Mouse (Mus musculus) embryonic facial prominence, embryonic 14.5 days (tissue): Measurements from ENCODE around the gene Slc6a4. TPM values are rescaled to one million over a fixed set of nuclear protein-coding genes. Genes with fewer than 3 reads are reported as not detected.
A peak's percentile ranks its signal among the peaks of the same experiment; 100 is the strongest.

ENCODE experiments used
- ATAC-seq: fragments of 200-750 bp; cut with Nextera tagmentation; 2 replicates; pipeline ENCODE4 v1.8.0; 2017; ENCODE audit warnings: low read depth, moderate number of reproducible peaks, moderate TSS enrichment
- DNase-seq: peaks from one replicate; pipeline ENCODE4 v3.0.0-alpha.2; 2015; ENCODE audit warnings: low spot score
- H3K27ac ChIP-seq: fragments of 300-500 bp; sonication (generic); replicated peaks from 2 replicates; pipeline ENCODE4 v1.5.1; 2014; ENCODE audit warnings: low read depth, mild to moderate bottlenecking, low read length, moderate library complexity
- H3K27me3 ChIP-seq: fragments of 300-500 bp; sonication (generic); replicated peaks from 2 replicates; pipeline ENCODE4 v1.6.1; 2014; ENCODE audit warnings: low read length; ENCODE audit not compliant: control insufficient read depth, insufficient read depth
- H3K36me3 ChIP-seq: fragments of 300-500 bp; sonication (generic); 2 replicates; pipeline ENCODE4 v1.6.1; 2014; ENCODE audit warnings: low read length, mixed read lengths; ENCODE audit not compliant: control insufficient read depth, insufficient read depth
- H3K4me1 ChIP-seq: fragments of 300-500 bp; sonication (generic); 2 replicates; pipeline ENCODE4 v1.6.1; 2014; ENCODE audit warnings: antibody characterized with exemption, low read length; ENCODE audit not compliant: control insufficient read depth, insufficient read depth
- H3K4me2 ChIP-seq: fragments of 300-500 bp; sonication (generic); 2 replicates; pipeline ENCODE4 v1.6.1; 2014; ENCODE audit warnings: low read depth, mild to moderate bottlenecking, low read length, moderate library complexity, mixed read lengths
- H3K4me3 ChIP-seq: fragments of 300-500 bp; sonication (generic); 2 replicates; pipeline ENCODE4 v1.5.1; 2014; ENCODE audit warnings: low read depth, mild to moderate bottlenecking, low read length
- H3K9ac ChIP-seq: fragments of 300-500 bp; sonication (generic); 2 replicates; pipeline ENCODE4 v1.6.1; 2014; ENCODE audit warnings: low read depth, mild to moderate bottlenecking, low read length, moderate library complexity, mixed read lengths
- H3K9me3 ChIP-seq: fragments of 300-500 bp; sonication (generic); 2 replicates; pipeline ENCODE4 v1.6.1; 2016; ENCODE audit warnings: low read length; ENCODE audit not compliant: control insufficient read depth
- WGBS: fragments of 180-500 bp; shearing (Covaris S2); extraction: QIAGEN DNeasy Blood & Tissue Kit; methylation state at CpG from one replicate; pipeline ENCODE4 v1.1.7; 2014; 5-methylcytosine and 5-hydroxymethylcytosine counted together
- microRNA counts: library from miRNA; unstranded; fragments of <30 nt; microRNA quantifications from one replicate; lab custom pipeline; 2017
- microRNA-seq: library from miRNA; unstranded; fragments of <30 nt; microRNA quantifications from one replicate; pipeline ENCODE4, GENCODE M21; 2016; ENCODE audit warnings: borderline number of aligned reads
- polyA plus RNA-seq: library from polyadenylated mRNA; unstranded; fragments of >200 nt; fragmentation: Nextera tagmentation; extraction: Ambion mirVana; gene quantifications from 2 replicates; pipeline ENCODE4 v1.2.1, GENCODE M21; 2014

Gene Slc6a4
- polyA plus RNA-seq, 1 experiment from 2014 or later, result 2.2 TPM

- ATAC-seq (peak; percentile 99), DNase-seq (peak; percentile 98)
- peak within 1 kb of the TSS; percentile 89 for H3K9ac ChIP-seq
- H3K4me3 ChIP-seq, result peak within 1 kb of the TSS; percentile 86
- WGBS, result 4% methylated on average over 48 of the region's 48 CpGs
- H3K36me3 ChIP-seq, result peaks cover 23% of the 10 kb centered on the region; the same call in 1 of the 2 replicates
- no peaks in the 10 kb centered on the region for H3K9me3 ChIP-seq
- H3K4me2 ChIP-seq, result peak within 1 kb of the TSS; percentile 65
- H3K4me1 ChIP-seq, result 0 out of 2 replicates have a peak, but pooled peaks cover 4% of the 10 kb centered on the region
- H3K27ac ChIP-seq, result peak within 1 kb of the TSS; percentile 89
- no peaks in the 10 kb centered on the region for H3K27me3 ChIP-seq
Measured at GRCm38 (mm10) chr11:77078273-77079134, 80.1 kb downstream of the Slc6a4 start, which contains the start of gene Nsrp1. Gene Nsrp1 (minus strand): TSS chr11:77078435.

GRCm38 (mm10) chr11:77079361-77079760, 81.0 kb downstream of the Slc6a4 start:
- no peak overlapping the region for H3K4me2 ChIP-seq
- no peak for ATAC-seq
- DNase-seq, result no peak
- 0 out of 2 replicates have a peak, but pooled peaks cover 4% of the 10 kb centered on the region for H3K4me1 ChIP-seq
- peaks cover 15% of the 10 kb centered on the region; the same call in 1 of the 2 replicates for H3K36me3 ChIP-seq
- no peak overlapping the region for H3K4me3 ChIP-seq
- H3K9me3 ChIP-seq, result no peaks in the 10 kb centered on the region
- no peaks in the 10 kb centered on the region for H3K27me3 ChIP-seq
- no peak overlapping the region for H3K9ac ChIP-seq
- no peak overlapping the region for H3K27ac ChIP-seq
- 91% methylated on average over 1 of the region's 1 CpGs for WGBS

MicroRNA genes within 50 kb of the gene (microRNA counts, 519-probe panel; counts per million panel counts)
- microRNA mmu-miR-423-3p (lab: Ali Mortazavi, UCI), result 2,877 counts per million, percentile 66 among the panel's probes with 10 or more counts
- microRNA mmu-miR-423-5p (lab: Ali Mortazavi, UCI), result 2,858 counts per million, percentile 65 among the panel's probes with 10 or more counts

Small RNA genes lying within 50 kb of the gene (microRNA-seq; reads per million reads assigned to microRNA genes)
- gene Mir423, result 2,720 reads per million, percentile 84 among the genes with 10 or more reads in this experiment

Other genes starting within 250 kb of the Slc6a4 start
- 36.1 and 39.6 TPM in 2 replicates for gene Gosr1, start 235.0 kb upstream of the Slc6a4 start, polyA plus RNA-seq
- gene Cpd, start 151.6 kb upstream of the Slc6a4 start, polyA plus RNA-seq, result 22.7 and 23.2 TPM in 2 replicates
- 0.62 and 1.5 TPM in 2 replicates for gene Tmigd1, start 96.4 kb upstream of the Slc6a4 start, polyA plus RNA-seq
- gene Blmh, start 73.8 kb upstream of the Slc6a4 start, polyA plus RNA-seq, result 127 and 137 TPM in 2 replicates
- gene Nsrp1, start 79.8 kb downstream of the Slc6a4 start, polyA plus RNA-seq, result 59.0 and 63.6 TPM in 2 replicates
- gene Efcab5, start 190.4 kb downstream of the Slc6a4 start, polyA plus RNA-seq, result 0.20 and 0.50 TPM in 2 replicates
- 11.3 and 11.9 TPM in 2 replicates for gene Ssh2, start 217.7 kb downstream of the Slc6a4 start, polyA plus RNA-seq